9 mouse cellular contexts compared by ENCODE assay signal in genomic region chr1:45825140-45825539, GRCm38 (mm10). TPM values are rescaled to one million over a fixed set of nuclear protein-coding genes. Genes with fewer than 3 reads are reported as not detected.
DNase-seq lines count a peak whose midpoint lies in the region; ATAC-seq lines count a peak whose summit lies in the region.
"Had no signal": no experiment of that assay in that cellular context is flagged by ENCODE, and none has a peak within 500 bp of the region (broad histone marks: within the 10 kb centered on the region; RNA-seq: fewer than 3 reads in every experiment).

No protein-coding gene starts in this region.

- no peaks in the 10 kb centered on the region for H3K9me3 ChIP-seq in forebrain, embryonic 15.5 days
- H3K9me3 ChIP-seq in hindbrain, embryonic 10.5 days: no peaks in the 10 kb centered on the region
- no peaks in the 10 kb centered on the region for H3K9me3 ChIP-seq in lung, embryonic 15.5 days
- H3K9me3 ChIP-seq: megakaryocyte, embryonic 14.5 days had no signal

- no peak overlapping the region for H3K4me2 ChIP-seq in forebrain, embryonic 15.5 days (replicated peaks)
- H3K4me2 ChIP-seq in lung, embryonic 15.5 days: no peak overlapping the region

- peaks cover 30% of the 10 kb centered on the region for H3K36me3 ChIP-seq in forebrain, embryonic 15.5 days
- peaks cover 51% of the 10 kb centered on the region for H3K36me3 ChIP-seq in hindbrain, embryonic 10.5 days
- peaks cover 43% of the 10 kb centered on the region for H3K36me3 ChIP-seq in lung, embryonic 15.5 days

- peak; percentile 33 for DNase-seq in Muller cell, postnatal 12 days (ENCODE audit: inconsistent ontology term)
- DNase-seq in cerebellum, adult 11 months: peak; percentile 19
- peak; percentile 59 for DNase-seq in hindbrain, embryonic 10.5 days (ENCODE audit: low spot score)
- peak; percentile 59 for DNase-seq in layer of hippocampus, adult 9-10 months (ENCODE audit: low spot score)
- peak; percentile 29 for DNase-seq in retina, adult 2 months (ENCODE audit: low read depth, low spot score)
- peak; percentile 33 for DNase-seq in urinary bladder, adult 2 months (ENCODE audit: low spot score)

- no peaks in the 10 kb centered on the region for H3K27me3 ChIP-seq in forebrain, embryonic 15.5 days
- no peaks in the 10 kb centered on the region for H3K27me3 ChIP-seq in hindbrain, embryonic 10.5 days (ENCODE audit: insufficient read depth, poor library complexity, severe bottlenecking)
- H3K27me3 ChIP-seq in lung, embryonic 15.5 days: no peaks in the 10 kb centered on the region
- H3K27me3 ChIP-seq: megakaryocyte, embryonic 14.5 days had no signal

- no peak overlapping the region for H3K4me3 ChIP-seq in forebrain, embryonic 15.5 days
- no peak overlapping the region for H3K4me3 ChIP-seq in hindbrain, embryonic 10.5 days
- no peak overlapping the region for H3K4me3 ChIP-seq in lung, embryonic 15.5 days
- H3K4me3 ChIP-seq: megakaryocyte, embryonic 14.5 days had no signal

- H3K9ac ChIP-seq in forebrain, embryonic 15.5 days (replicated peaks): no peak overlapping the region
- H3K9ac ChIP-seq in lung, embryonic 15.5 days: no peak overlapping the region

- H3K27ac ChIP-seq in forebrain, embryonic 15.5 days (replicated peaks): no peak overlapping the region
- H3K27ac ChIP-seq in hindbrain, embryonic 10.5 days: no peak overlapping the region
- no peak overlapping the region for H3K27ac ChIP-seq in lung, embryonic 15.5 days

- H3K4me1 ChIP-seq in forebrain, embryonic 15.5 days: no peaks in the 10 kb centered on the region
- H3K4me1 ChIP-seq in hindbrain, embryonic 10.5 days (replicated peaks): no peaks in the 10 kb centered on the region
- no peaks in the 10 kb centered on the region for H3K4me1 ChIP-seq in lung, embryonic 15.5 days

- WGBS in forebrain, embryonic 15.5 days: 55% methylated on average over 5 of the region's 5 CpGs
- 58% methylated on average over 5 of the region's 5 CpGs for WGBS in hindbrain, embryonic 10.5 days
- 42% methylated on average over 5 of the region's 5 CpGs for WGBS in lung, embryonic 15.5 days

- ATAC-seq in forebrain, embryonic 15.5 days (replicated peaks): peak; percentile 91
- ATAC-seq in lung, embryonic 15.5 days (ENCODE audit: borderline replicate concordance, extremely low read depth, low FRiP score, low TSS enrichment): peak; percentile 75; the same call in 1 of the 2 replicates

RNA-seq across cellular contexts. Expression of gene Wdr75, which starts 30.2 kb away (rescaled TPM):
- polyA plus RNA-seq in forebrain, embryonic 15.5 days (2015; fragmentation: Nextera tagmentation; extraction: Ambion mirVana): 59.4 and 59.5 TPM in 2 replicates
- 65.7 and 87.6 TPM in 2 replicates for polyA plus RNA-seq in hindbrain, embryonic 10.5 days (2016; fragmentation: Nextera tagmentation; extraction: Ambion mirVana)
- polyA plus RNA-seq in lung, embryonic 15.5 days (2015; fragmentation: Nextera tagmentation; extraction: Ambion mirVana): 68.2 and 80.2 TPM in 2 replicates
- 28.7 and 29.6 TPM in 2 replicates for polyA plus RNA-seq in urinary bladder, adult 2 months (2012; rRNA removed)
